Mouse (Mus musculus) mouse trophoblast stem cell (cell line): Measurements from ENCODE around the gene Ugp2.
"Not testable (repeated sequence)": the region's sequence is repeated elsewhere in the genome, so short reads cannot be mapped to it uniquely, and the experiment has no call there.

Experiments
- in situ Hi-C, 2 experiments: fragments of 300-500 bp; cut with MseI, MboI; formaldehyde crosslinking; loops; 2 replicates in 1 of 2; 3 replicates in 1 of 2; pipeline ENCODE4 v1.15.1; 2025

Ugp2 gene

GRCm38 (mm10) chr11:21337855-21338254, 33.1 kb downstream of the Ugp2 start:
- in situ Hi-C loops: loop anchor here in 1 of 2 experiments (10.0 kb wide), 1 partner anchor 117 kb away; no protein-coding TSS in a partner anchor

DNA sequence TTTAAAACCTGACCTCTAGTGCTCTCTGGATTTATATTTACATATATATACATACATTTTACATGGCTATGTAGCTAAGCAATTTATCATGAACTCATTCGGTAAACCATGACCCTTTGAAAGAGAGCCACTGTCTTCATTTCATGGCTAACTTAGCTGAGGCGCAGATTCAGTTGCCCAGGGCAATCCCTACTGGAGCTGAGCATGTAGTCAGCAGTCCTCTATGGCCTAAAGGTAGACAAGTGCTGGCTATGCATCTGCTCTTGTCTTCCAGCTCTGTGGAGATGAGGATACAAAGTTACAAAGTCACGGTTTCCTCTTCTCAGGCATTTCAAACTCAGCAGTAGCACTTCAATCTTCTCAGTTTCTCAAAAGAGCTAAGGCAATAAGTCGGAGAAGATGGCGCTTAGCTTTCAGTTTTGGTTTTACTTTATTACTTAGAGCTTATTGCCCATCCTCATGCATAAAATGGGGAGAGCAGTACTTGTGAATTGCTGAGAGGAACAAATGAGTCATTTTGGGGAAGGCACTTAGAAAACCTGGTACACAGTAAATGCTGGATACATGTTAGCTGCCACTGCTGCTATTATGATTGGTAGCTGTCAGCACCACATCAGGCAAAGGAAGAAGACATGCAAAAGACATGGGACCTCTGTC, 38.2 kb downstream of the Ugp2 start:
- in situ Hi-C loops: loop anchor here in 1 of 2 experiments (10.0 kb wide), 1 partner anchor 122 kb away; no protein-coding TSS in a partner anchor

GRCm38 (mm10) chr11:21328141-21328540, 42.9 kb downstream of the Ugp2 start:
- in situ Hi-C loops: no loop called here

- in situ Hi-C loops: no loop called here
Measured at GRCm38 (mm10) chr11:21327486-21327885, 43.5 kb downstream of the Ugp2 start.

DNA sequence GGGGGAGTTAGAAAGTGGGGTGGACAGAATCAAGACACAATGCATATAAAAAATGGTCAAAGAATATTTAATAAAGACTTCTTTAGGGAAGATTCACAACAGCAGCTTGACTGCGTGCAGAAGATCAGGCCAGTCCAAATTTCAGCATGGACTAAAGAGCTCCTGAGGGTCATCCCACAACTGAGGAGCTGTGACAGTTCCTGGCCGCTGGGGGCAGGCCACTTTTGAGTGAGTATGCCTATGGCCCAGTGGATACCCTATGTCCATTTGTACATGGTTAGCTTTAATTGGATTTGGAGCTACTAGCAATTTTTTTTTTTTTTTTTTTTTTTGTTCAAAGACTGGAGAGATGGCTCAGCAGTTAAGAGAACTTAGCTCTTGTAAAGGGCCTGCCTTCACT, 44.2 kb downstream of the Ugp2 start:
- in situ Hi-C loops: no loop called here

DNA sequence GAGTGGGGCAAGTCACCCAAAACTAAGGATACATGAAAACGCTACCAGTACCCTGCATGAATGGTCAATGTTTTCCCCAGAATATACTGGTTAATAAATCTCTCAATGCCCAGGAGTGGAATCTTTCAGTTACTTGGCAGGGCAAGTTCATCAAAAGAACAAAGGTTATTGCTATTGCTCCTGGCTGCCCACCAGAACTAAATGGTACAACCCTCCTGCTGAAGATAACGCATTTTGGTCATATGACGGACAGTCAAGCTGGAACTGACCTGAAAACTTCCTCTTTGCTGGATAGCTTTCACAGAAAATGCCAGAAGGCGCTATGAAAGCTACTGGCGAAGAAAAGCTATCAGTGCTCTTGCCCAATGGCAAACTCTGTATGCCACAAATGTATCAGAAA, 45.2 kb downstream of the Ugp2 start:
- in situ Hi-C loops: no loop called here

DNA sequence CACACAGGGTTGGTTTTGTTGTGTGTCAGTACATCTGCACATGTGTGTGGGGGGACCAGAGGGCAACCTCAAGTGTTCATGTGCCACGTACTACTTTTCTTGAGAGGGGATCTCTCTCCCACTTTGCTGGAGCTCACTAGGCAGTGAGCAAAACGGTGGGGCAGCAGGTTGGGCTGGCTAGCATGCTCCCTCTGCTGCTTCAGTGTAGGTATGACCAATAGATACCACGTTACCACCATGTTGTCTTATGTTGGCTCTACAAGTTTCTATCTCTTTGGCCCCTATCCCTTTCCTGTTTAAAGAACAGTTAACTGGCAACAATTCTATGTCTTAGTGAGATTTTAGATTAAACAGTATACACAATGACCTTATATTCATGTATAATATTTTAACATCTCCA, 48.7 kb downstream of the Ugp2 start:
- in situ Hi-C loops: no loop called here

- in situ Hi-C loops: no loop called here
Measured at GRCm38 (mm10) chr11:21321577-21321976, 49.4 kb downstream of the Ugp2 start.

DNA sequence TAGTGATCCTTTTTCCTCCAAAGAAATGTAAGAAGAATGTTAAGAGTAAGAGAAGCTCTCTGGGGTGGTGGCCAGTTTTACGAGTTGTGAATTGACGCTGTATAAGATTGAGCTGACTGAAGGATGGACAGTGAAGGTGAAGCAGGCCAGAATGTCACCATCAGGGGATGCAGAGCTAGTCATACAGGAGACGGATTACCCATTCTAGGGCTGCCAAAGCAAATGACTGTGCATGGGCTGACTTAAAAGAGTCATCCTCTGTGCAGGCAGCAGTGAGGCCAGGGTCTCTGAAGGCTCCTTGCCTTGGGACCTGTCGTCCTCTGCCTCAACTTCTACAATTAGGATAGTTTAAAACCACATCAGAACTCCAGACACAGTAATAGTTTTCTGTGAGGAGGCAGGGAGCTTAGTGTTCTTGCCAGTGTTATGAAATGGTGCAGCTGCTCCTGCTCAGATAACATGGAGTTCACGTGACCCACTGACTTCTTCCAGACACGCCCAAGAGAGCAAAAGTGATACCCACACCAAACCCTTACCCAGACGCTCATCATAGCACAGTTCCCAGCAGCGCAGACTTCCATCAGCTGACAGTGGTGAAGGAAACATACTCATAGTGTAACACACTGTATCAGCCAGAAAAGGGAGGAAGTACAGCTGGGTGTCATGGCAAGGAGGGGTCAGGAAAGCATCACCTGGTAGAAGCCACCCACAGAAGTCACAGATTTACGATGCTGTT, 56.9 kb downstream of the Ugp2 start:
- in situ Hi-C loops: no loop called here

DNA sequence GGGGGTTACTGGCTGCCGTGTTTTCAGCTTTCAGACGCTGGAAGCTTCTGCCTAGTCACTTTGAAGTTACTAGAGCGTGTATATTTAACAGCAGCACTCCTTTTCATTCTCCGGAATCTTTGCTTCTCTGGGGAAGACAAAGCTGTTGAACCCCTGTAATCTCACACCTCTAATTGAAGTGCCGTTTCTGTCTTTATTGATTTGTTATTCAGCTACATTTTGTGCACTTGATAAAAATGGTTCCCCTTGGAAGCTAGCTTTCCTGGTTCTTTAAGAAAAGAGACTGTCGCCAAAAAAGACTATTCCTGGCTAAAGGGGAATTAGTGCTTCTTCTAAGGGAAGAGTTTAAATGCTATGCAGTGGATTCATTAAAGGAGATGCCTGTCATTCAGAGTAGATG, 61.5 kb downstream of the Ugp2 start:
- in situ Hi-C loops: no loop called here

DNA sequence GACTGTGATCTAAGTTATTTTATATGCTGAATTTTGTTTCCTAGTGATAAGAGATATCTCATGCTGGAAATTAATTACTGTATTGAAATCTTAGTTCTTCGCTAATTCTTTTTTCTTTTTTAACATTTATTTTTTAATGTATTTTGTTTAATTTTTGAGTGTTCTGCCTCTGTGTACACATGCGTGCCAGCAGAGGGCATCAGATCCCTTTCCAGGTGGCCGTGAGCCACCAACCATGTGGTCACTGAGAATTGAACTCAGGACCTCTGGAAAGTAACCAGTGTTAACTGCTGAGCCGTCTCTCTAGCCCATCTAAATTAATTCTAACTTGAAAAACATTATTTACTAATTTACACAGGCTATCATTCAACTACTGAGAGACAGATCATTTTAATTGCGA, 62.9 kb downstream of the Ugp2 start:
- in situ Hi-C loops: no loop called here

- in situ Hi-C loops: no loop called here
Measured at GRCm38 (mm10) chr11:21307078-21307668, 63.8 kb downstream of the Ugp2 start.

DNA sequence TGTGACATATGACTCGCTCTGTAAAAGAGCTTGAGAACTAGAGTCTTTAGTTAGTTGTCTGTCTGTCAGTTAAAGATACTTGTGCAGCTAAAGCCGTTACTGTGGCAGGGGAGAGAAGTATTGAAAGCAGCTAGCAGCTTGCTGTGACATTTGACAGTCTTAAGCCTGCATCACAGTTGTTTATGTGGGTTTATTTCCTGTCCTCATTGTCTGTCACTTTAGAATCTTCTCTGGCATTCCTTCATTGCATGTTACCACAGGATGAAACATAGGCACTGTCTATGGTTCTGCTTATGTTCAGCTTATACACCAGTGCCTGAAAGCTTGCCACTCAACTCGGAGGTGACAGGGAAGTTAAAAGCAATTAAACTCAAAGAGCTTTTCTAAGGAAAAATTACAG, 67.4 kb downstream of the Ugp2 start:
- in situ Hi-C loops: no loop called here

DNA sequence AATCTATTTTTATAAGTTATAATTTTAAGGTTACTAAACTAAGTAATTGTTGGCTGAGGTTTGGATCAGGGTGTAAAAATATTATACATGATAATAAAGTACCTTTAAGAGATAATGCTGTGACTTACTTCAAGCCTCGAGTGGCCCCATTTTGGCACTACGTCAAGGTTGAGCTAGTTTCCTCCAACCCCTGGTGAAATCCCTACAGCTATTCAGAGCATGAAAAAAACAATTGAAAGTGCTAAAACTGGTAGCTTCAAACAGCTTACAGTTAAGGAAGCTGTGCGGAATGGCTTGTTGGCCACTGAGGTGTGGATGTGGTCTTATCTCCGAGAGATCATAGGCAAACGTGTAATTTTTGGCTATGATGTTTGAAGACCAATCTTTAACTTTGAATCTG, 75.5 kb downstream of the Ugp2 start:
- in situ Hi-C loops: no loop called here

- in situ Hi-C loops: not testable (repeated sequence)
Measured at GRCm38 (mm10) chr11:21288153-21288552, 82.8 kb downstream of the Ugp2 start.

- in situ Hi-C loops: no loop called here
Measured at GRCm38 (mm10) chr11:21286391-21286790, 84.6 kb downstream of the Ugp2 start.

- in situ Hi-C loops: no loop called here
Measured at GRCm38 (mm10) chr11:21276151-21276550, 94.8 kb downstream of the Ugp2 start.
